Mouse (Mus musculus): ENCODE measurements at regions not wholly inside any gene's neighbourhood (a gene's known extent, or its start where the extent isn't known, plus 50 kb on each side); places are given as distances from the start of the nearest gene placed in this dataset.

- DNase-seq (ENCODE audit: low read depth, low spot score) = no peak
- H3K36me3 ChIP-seq (ENCODE audit: control insufficient read depth, insufficient read depth, low read length, poor library complexity, severe bottlenecking) = no peaks in the 10 kb centered on the region
- H3K27me3 ChIP-seq (ENCODE audit: control insufficient read depth, insufficient read depth, low read length, poor library complexity, severe bottlenecking) = no peaks in the 10 kb centered on the region
Measured at GRCm38 (mm10) chr13:82946931-82947330, 556.9 kb upstream of the Mef2c start.

- peak; percentile 73 for DNase-seq (ENCODE audit: low read depth, low spot score)
- no peaks in the 10 kb centered on the region for H3K36me3 ChIP-seq (ENCODE audit: control insufficient read depth, insufficient read depth, low read length, poor library complexity, severe bottlenecking)
- no peaks in the 10 kb centered on the region for H3K27me3 ChIP-seq (ENCODE audit: control insufficient read depth, insufficient read depth, low read length, poor library complexity, severe bottlenecking)
Measured at GRCm38 (mm10) chr13:82949541-82949940, 554.3 kb upstream of the Mef2c start.

GRCm38 (mm10) chr13:82962333-82962732 lies 541.5 kb upstream of the Mef2c start:
- H3K36me3 ChIP-seq (ENCODE audit: control insufficient read depth, insufficient read depth, low read length, poor library complexity, severe bottlenecking) = no peaks in the 10 kb centered on the region
- no peaks in the 10 kb centered on the region for H3K27me3 ChIP-seq (ENCODE audit: control insufficient read depth, insufficient read depth, low read length, poor library complexity, severe bottlenecking)

GRCm38 (mm10) chr13:82971722-82972121 lies 532.1 kb upstream of the Mef2c start:
- DNase-seq (ENCODE audit: low read depth, low spot score) = no peak
- Histone ChIP-seq H3K36me3 (ENCODE audit: control insufficient read depth, insufficient read depth, low read length, poor library complexity, severe bottlenecking) (no peaks in the 10 kb centered on the region), H3K27me3 (ENCODE audit: control insufficient read depth, insufficient read depth, low read length, poor library complexity, severe bottlenecking) (no peaks in the 10 kb centered on the region)

More at GRCm38 (mm10) chr13:82962333-82962732, 541.5 kb upstream of the Mef2c start:
- DNase-seq (ENCODE audit: low read depth, low spot score) = no peak

GRCm38 (mm10) chr13:82974210-82974811 lies 529.5 kb upstream of the Mef2c start:
- H3K36me3 ChIP-seq (ENCODE audit: control insufficient read depth, insufficient read depth, low read length, poor library complexity, severe bottlenecking) = no peaks in the 10 kb centered on the region
- no peak for DNase-seq (ENCODE audit: low read depth, low spot score)
- H3K27me3 ChIP-seq (ENCODE audit: control insufficient read depth, insufficient read depth, low read length, poor library complexity, severe bottlenecking) = no peaks in the 10 kb centered on the region

- H3K27me3 ChIP-seq (ENCODE audit: control insufficient read depth, insufficient read depth, low read length, poor library complexity, severe bottlenecking) = no peaks in the 10 kb centered on the region
- DNase-seq (ENCODE audit: low read depth, low spot score) = peak; percentile 14
- no peaks in the 10 kb centered on the region for H3K36me3 ChIP-seq (ENCODE audit: control insufficient read depth, insufficient read depth, low read length, poor library complexity, severe bottlenecking)
Measured at GRCm38 (mm10) chr13:83001118-83001517, 502.7 kb upstream of the Mef2c start.

GRCm38 (mm10) chr13:83016686-83017085 lies 487.1 kb upstream of the Mef2c start:
- DNase-seq (ENCODE audit: low read depth, low spot score) = peak; percentile 7
- Histone ChIP-seq H3K27me3 (ENCODE audit: control insufficient read depth, insufficient read depth, low read length, poor library complexity, severe bottlenecking) (no peaks in the 10 kb centered on the region), H3K36me3 (ENCODE audit: control insufficient read depth, insufficient read depth, low read length, poor library complexity, severe bottlenecking) (no peaks in the 10 kb centered on the region)

- Histone ChIP-seq H3K36me3 (ENCODE audit: control insufficient read depth, insufficient read depth, low read length, poor library complexity, severe bottlenecking) (no peaks in the 10 kb centered on the region), H3K27me3 (ENCODE audit: control insufficient read depth, insufficient read depth, low read length, poor library complexity, severe bottlenecking) (no peaks in the 10 kb centered on the region)
- DNase-seq (ENCODE audit: low read depth, low spot score) = peak; percentile 85
Measured at GRCm38 (mm10) chr13:83020829-83021228, 483.0 kb upstream of the Mef2c start.

- Histone ChIP-seq H3K36me3 (ENCODE audit: control insufficient read depth, insufficient read depth, low read length, poor library complexity, severe bottlenecking) (no peaks in the 10 kb centered on the region), H3K27me3 (ENCODE audit: control insufficient read depth, insufficient read depth, low read length, poor library complexity, severe bottlenecking) (no peaks in the 10 kb centered on the region)
- no peak for DNase-seq (ENCODE audit: low read depth, low spot score)
Measured at GRCm38 (mm10) chr13:83023972-83024371, 479.9 kb upstream of the Mef2c start.

- H3K36me3 ChIP-seq (ENCODE audit: control insufficient read depth, insufficient read depth, low read length, poor library complexity, severe bottlenecking) = no peaks in the 10 kb centered on the region
- DNase-seq (ENCODE audit: low read depth, low spot score) = no peak
- H3K27me3 ChIP-seq (ENCODE audit: control insufficient read depth, insufficient read depth, low read length, poor library complexity, severe bottlenecking) = no peaks in the 10 kb centered on the region
Measured at GRCm38 (mm10) chr13:83035962-83036361, 467.9 kb upstream of the Mef2c start.

GRCm38 (mm10) chr13:83041506-83041905 lies 462.3 kb upstream of the Mef2c start:
- Histone ChIP-seq H3K27me3 (ENCODE audit: control insufficient read depth, insufficient read depth, low read length, poor library complexity, severe bottlenecking) (no peaks in the 10 kb centered on the region), H3K36me3 (ENCODE audit: control insufficient read depth, insufficient read depth, low read length, poor library complexity, severe bottlenecking) (no peaks in the 10 kb centered on the region)
- peak; percentile 70 for DNase-seq (ENCODE audit: low read depth, low spot score)

GRCm38 (mm10) chr13:83045516-83045915 lies 458.3 kb upstream of the Mef2c start:
- DNase-seq (ENCODE audit: low read depth, low spot score) = peak; percentile 72
- Histone ChIP-seq H3K36me3 (ENCODE audit: control insufficient read depth, insufficient read depth, low read length, poor library complexity, severe bottlenecking) (no peaks in the 10 kb centered on the region), H3K27me3 (ENCODE audit: control insufficient read depth, insufficient read depth, low read length, poor library complexity, severe bottlenecking) (no peaks in the 10 kb centered on the region)

- H3K36me3 ChIP-seq (ENCODE audit: control insufficient read depth, insufficient read depth, low read length, poor library complexity, severe bottlenecking) = no peaks in the 10 kb centered on the region
- peak; percentile 55 for DNase-seq (ENCODE audit: low read depth, low spot score)
Measured at GRCm38 (mm10) chr13:83045970-83046369, 457.9 kb upstream of the Mef2c start.

GRCm38 (mm10) chr13:83046571-83047123 lies 457.2 kb upstream of the Mef2c start:
- H3K27me3 ChIP-seq (ENCODE audit: control insufficient read depth, insufficient read depth, low read length, poor library complexity, severe bottlenecking) = no peaks in the 10 kb centered on the region
- no peak for DNase-seq (ENCODE audit: low read depth, low spot score)

More at GRCm38 (mm10) chr13:83045970-83046369, 457.9 kb upstream of the Mef2c start:
- no peaks in the 10 kb centered on the region for H3K27me3 ChIP-seq (ENCODE audit: control insufficient read depth, insufficient read depth, low read length, poor library complexity, severe bottlenecking)

GRCm38 (mm10) chr13:83055865-83056264 lies 448.0 kb upstream of the Mef2c start:
- DNase-seq (ENCODE audit: low read depth, low spot score) = no peak

More at GRCm38 (mm10) chr13:83046571-83047123, 457.2 kb upstream of the Mef2c start:
- no peaks in the 10 kb centered on the region for H3K36me3 ChIP-seq (ENCODE audit: control insufficient read depth, insufficient read depth, low read length, poor library complexity, severe bottlenecking)

GRCm38 (mm10) chr13:83056415-83056814 lies 447.4 kb upstream of the Mef2c start:
- H3K36me3 ChIP-seq (ENCODE audit: control insufficient read depth, insufficient read depth, low read length, poor library complexity, severe bottlenecking) = no peaks in the 10 kb centered on the region
- H3K27me3 ChIP-seq (ENCODE audit: control insufficient read depth, insufficient read depth, low read length, poor library complexity, severe bottlenecking) = no peaks in the 10 kb centered on the region
- peak; percentile 70 for DNase-seq (ENCODE audit: low read depth, low spot score)

More at GRCm38 (mm10) chr13:83055865-83056264, 448.0 kb upstream of the Mef2c start:
- no peaks in the 10 kb centered on the region for H3K36me3 ChIP-seq (ENCODE audit: control insufficient read depth, insufficient read depth, low read length, poor library complexity, severe bottlenecking)
- no peaks in the 10 kb centered on the region for H3K27me3 ChIP-seq (ENCODE audit: control insufficient read depth, insufficient read depth, low read length, poor library complexity, severe bottlenecking)

Data from splenic B cell, adult 2 months (primary cell).